Mouse (Mus musculus) small intestine, adult 2 months (tissue): ENCODE measurements at regions not wholly inside any gene's neighbourhood (a gene's known extent, or its start where the extent isn't known, plus 50 kb on each side); places are given as distances from the start of the nearest gene placed in this dataset.

Experiments used
- CTCF ChIP-seq: fragments of 200-500 bp; IDR thresholded peaks from 2 replicates; pipeline ENCODE4 v1.5.1; 2012; ENCODE audit warnings: low read depth, mild to moderate bottlenecking, control low read depth, inconsistent platforms, low read length, moderate library complexity, mixed read lengths; ENCODE audit not compliant: insufficient replicate concordance, insufficient read length; ENCODE audit errors: extremely low read depth
- POLR2A ChIP-seq: fragments of 200-500 bp; IDR thresholded peaks from 2 replicates; pipeline ENCODE4 v1.6.1; 2012; ENCODE audit warnings: low read depth, mild to moderate bottlenecking, control low read depth, inconsistent platforms, low read length, moderate library complexity

- TF ChIP-seq POLR2A: no peak
- no peak for TF ChIP-seq CTCF
These were observed 90.0 kb upstream of the Phactr1 start for GRCm38 (mm10) chr13:42590415-42590814.
